Mouse (Mus musculus): Measurements from ENCODE around the gene Noa1.

DNA sequence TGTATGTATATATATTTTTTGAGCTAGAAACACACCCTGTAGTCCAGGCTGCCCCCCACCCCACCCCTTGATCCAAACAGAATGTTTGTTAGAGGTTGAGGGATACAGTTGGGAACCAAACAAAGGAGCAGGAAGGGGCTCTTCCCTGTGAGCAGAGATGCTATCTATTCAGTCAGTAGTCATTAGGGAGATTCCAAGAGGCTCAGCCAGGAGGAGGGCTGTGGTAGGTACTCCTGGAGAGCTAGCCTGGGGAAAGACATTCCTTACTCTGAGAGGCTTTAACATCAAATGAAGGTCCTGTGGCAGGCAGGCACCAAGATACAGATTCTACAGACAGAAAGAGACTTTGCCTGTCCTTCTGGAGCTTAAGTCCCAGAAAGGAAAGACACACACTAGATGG is 50.6 kb downstream of the Noa1 start:
- TF ChIP-seq CTCF (IDR thresholded peaks at IDR 0.05; ENCODE audit: control insufficient read depth, insufficient read depth, insufficient read length): no peak
- no peak for TF ChIP-seq CEBPB (IDR thresholded peaks at IDR 0.05; ENCODE audit: low read depth)

Data from C2C12 (cell line).